Mouse (Mus musculus): ENCODE data around the gene Ywhae. TPM values are rescaled to one million over a fixed set of nuclear protein-coding genes. Genes with fewer than 3 reads are reported as not detected.
"Not testable (repeated sequence)": the region's sequence is repeated elsewhere in the genome, so short reads cannot be mapped to it uniquely, and the experiment has no call there.

Gene Ywhae
- polyA plus RNA-seq, 1 experiment from 2014 or later, result 1,088 TPM

- Histone ChIP-seq H3K4me3 (ENCODE audit: low read length) (no peak overlapping the region), H3K4me2 (replicated peaks; ENCODE audit: low read depth, low read length) (no peak overlapping the region), H3K27me3 (ENCODE audit: control insufficient read depth, insufficient read depth, low read length) (no peaks in the 10 kb centered on the region), H3K4me1 (ENCODE audit: control insufficient read depth, insufficient read depth, low read length) (no peaks in the 10 kb centered on the region), H3K9me3 (ENCODE audit: control insufficient read depth, low read length) (no peaks in the 10 kb centered on the region), H3K9ac (ENCODE audit: low read depth, low read length) (no peak overlapping the region), H3K27ac (ENCODE audit: low read depth, low read length) (no peak overlapping the region), H3K36me3 (ENCODE audit: control insufficient read depth, insufficient read depth, low read length) (peaks cover 77% of the 10 kb centered on the region)
- ATAC-seq (ENCODE audit: low FRiP score, low TSS enrichment), result no peak
- WGBS, result 97% methylated on average over 5 of the region's 5 CpGs
Observed at GRCm38 (mm10) chr11:75700557-75700956, 32.1 kb upstream of the Ywhae start.

DNA sequence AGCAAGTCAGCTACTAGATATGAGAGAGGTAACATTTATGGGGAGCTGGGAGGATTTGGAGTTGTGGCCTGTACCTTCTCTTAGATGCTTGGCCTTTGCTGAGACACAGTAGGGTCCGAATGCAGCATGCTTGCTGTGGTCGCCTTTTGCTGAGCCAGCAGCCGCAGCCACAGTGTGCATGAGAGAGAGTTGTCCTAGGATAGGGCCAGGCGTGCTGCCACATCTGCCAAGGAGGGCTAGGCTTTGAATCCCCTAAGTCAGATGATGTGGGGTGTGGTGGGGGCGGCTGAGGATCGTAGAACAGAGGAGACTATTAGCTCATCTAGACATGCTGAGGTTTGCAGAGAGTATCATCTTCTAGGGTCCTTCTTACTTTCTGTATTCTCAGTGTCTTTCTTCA is 29.9 kb upstream of the Ywhae start:
- H3K9me3 ChIP-seq (ENCODE audit: control insufficient read depth, low read length), result no peaks in the 10 kb centered on the region
- no peak overlapping the region for H3K4me2 ChIP-seq (replicated peaks; ENCODE audit: low read depth, low read length)
- no peaks in the 10 kb centered on the region for H3K27me3 ChIP-seq (ENCODE audit: control insufficient read depth, insufficient read depth, low read length)
- H3K4me3 ChIP-seq (ENCODE audit: low read length), result no peak overlapping the region
- H3K4me1 ChIP-seq (ENCODE audit: control insufficient read depth, insufficient read depth, low read length), result no peaks in the 10 kb centered on the region
- no peak overlapping the region for H3K27ac ChIP-seq (ENCODE audit: low read depth, low read length)
- 87% methylated on average over 6 of the region's 6 CpGs for WGBS
- peaks cover 75% of the 10 kb centered on the region for H3K36me3 ChIP-seq (ENCODE audit: control insufficient read depth, insufficient read depth, low read length)
- ATAC-seq (ENCODE audit: low FRiP score, low TSS enrichment), result no peak
- H3K9ac ChIP-seq (ENCODE audit: low read depth, low read length), result no peak overlapping the region

GRCm38 (mm10) chr11:75703748-75704147 is 28.9 kb upstream of the Ywhae start:
- Histone ChIP-seq H3K36me3 (ENCODE audit: control insufficient read depth, insufficient read depth, low read length) (peaks cover 67% of the 10 kb centered on the region), H3K9ac (ENCODE audit: low read depth, low read length) (no peak overlapping the region), H3K4me1 (ENCODE audit: control insufficient read depth, insufficient read depth, low read length) (no peaks in the 10 kb centered on the region), H3K4me3 (ENCODE audit: low read length) (no peak overlapping the region), H3K27ac (ENCODE audit: low read depth, low read length) (no peak overlapping the region), H3K27me3 (ENCODE audit: control insufficient read depth, insufficient read depth, low read length) (no peaks in the 10 kb centered on the region), H3K4me2 (replicated peaks; ENCODE audit: low read depth, low read length) (no peak overlapping the region), H3K9me3 (ENCODE audit: control insufficient read depth, low read length) (no peaks in the 10 kb centered on the region)
- ATAC-seq (ENCODE audit: low FRiP score, low TSS enrichment), result no peak
- WGBS, result 79% methylated on average over 2 of the region's 2 CpGs

DNA sequence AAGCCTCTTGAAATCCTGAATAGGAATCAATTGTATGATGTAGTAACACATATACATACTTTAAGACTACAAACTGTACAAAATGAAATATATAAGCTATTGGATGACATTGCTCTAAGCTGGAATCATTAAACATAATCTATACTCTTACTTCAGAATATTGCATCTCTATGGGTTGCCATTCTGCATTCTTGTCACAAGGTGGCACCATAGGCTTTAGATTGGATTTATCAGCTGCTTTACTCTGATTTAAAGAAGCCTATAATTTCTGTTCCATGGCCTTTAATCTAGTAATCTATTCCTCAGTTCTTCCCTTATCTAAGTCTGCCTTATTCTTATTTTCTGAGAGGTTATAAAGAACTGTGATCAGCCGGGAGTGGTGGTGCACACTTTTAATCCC is 18.7 kb upstream of the Ywhae start:
- WGBS, result 94% methylated on average over 1 of the region's 1 CpGs
- no peaks in the 10 kb centered on the region for H3K36me3 ChIP-seq (ENCODE audit: control insufficient read depth, insufficient read depth, low read length)
- ATAC-seq (ENCODE audit: low FRiP score, low TSS enrichment), result no peak

GRCm38 (mm10) chr11:75715556-75715955 is 17.1 kb upstream of the Ywhae start:
- WGBS, result 27% methylated on average over 12 of the region's 12 CpGs
- Histone ChIP-seq H3K9ac (ENCODE audit: low read depth, low read length) (no peak overlapping the region), H3K36me3 (ENCODE audit: control insufficient read depth, insufficient read depth, low read length) (no peaks in the 10 kb centered on the region), H3K9me3 (ENCODE audit: control insufficient read depth, low read length) (no peaks in the 10 kb centered on the region), H3K27me3 (ENCODE audit: control insufficient read depth, insufficient read depth, low read length) (no peaks in the 10 kb centered on the region), H3K27ac (ENCODE audit: low read depth, low read length) (no peak overlapping the region), H3K4me3 (ENCODE audit: low read length) (no peak overlapping the region), H3K4me2 (replicated peaks; ENCODE audit: low read depth, low read length) (no peak overlapping the region), H3K4me1 (ENCODE audit: control insufficient read depth, insufficient read depth, low read length) (no peaks in the 10 kb centered on the region)
- no peak for ATAC-seq (ENCODE audit: low FRiP score, low TSS enrichment)

More for the DNA sequence above, 18.7 kb upstream of the Ywhae start:
- Histone ChIP-seq H3K9me3 (ENCODE audit: control insufficient read depth, low read length) (no peaks in the 10 kb centered on the region), H3K4me1 (ENCODE audit: control insufficient read depth, insufficient read depth, low read length) (no peaks in the 10 kb centered on the region), H3K4me2 (replicated peaks; ENCODE audit: low read depth, low read length) (no peak overlapping the region), H3K4me3 (ENCODE audit: low read length) (no peak overlapping the region), H3K27me3 (ENCODE audit: control insufficient read depth, insufficient read depth, low read length) (no peaks in the 10 kb centered on the region), H3K27ac (ENCODE audit: low read depth, low read length) (no peak overlapping the region), H3K9ac (ENCODE audit: low read depth, low read length) (no peak overlapping the region)

GRCm38 (mm10) chr11:75716661-75717325 is 15.9 kb upstream of the Ywhae start:
- no peak overlapping the region for H3K27ac ChIP-seq (ENCODE audit: low read depth, low read length)
- WGBS, result 83% methylated on average over 8 of the region's 8 CpGs
- H3K4me2 ChIP-seq (replicated peaks; ENCODE audit: low read depth, low read length), result no peak overlapping the region
- no peak overlapping the region for H3K9ac ChIP-seq (ENCODE audit: low read depth, low read length)
- no peaks in the 10 kb centered on the region for H3K9me3 ChIP-seq (ENCODE audit: control insufficient read depth, low read length)
- no peaks in the 10 kb centered on the region for H3K27me3 ChIP-seq (ENCODE audit: control insufficient read depth, insufficient read depth, low read length)
- H3K4me1 ChIP-seq (ENCODE audit: control insufficient read depth, insufficient read depth, low read length), result no peaks in the 10 kb centered on the region
- H3K36me3 ChIP-seq (ENCODE audit: control insufficient read depth, insufficient read depth, low read length), result no peaks in the 10 kb centered on the region
- H3K4me3 ChIP-seq (ENCODE audit: low read length), result no peak overlapping the region
- no peak for ATAC-seq (ENCODE audit: low FRiP score, low TSS enrichment)

GRCm38 (mm10) chr11:75722339-75722738 is 10.3 kb upstream of the Ywhae start:
- 61% methylated on average over 4 of the region's 4 CpGs for WGBS
- Histone ChIP-seq H3K4me1 (ENCODE audit: control insufficient read depth, insufficient read depth, low read length) (no peaks in the 10 kb centered on the region), H3K36me3 (ENCODE audit: control insufficient read depth, insufficient read depth, low read length) (no peaks in the 10 kb centered on the region), H3K9ac (ENCODE audit: low read depth, low read length) (no peak overlapping the region), H3K4me3 (ENCODE audit: low read length) (no peak overlapping the region), H3K4me2 (replicated peaks; ENCODE audit: low read depth, low read length) (no peak overlapping the region), H3K9me3 (ENCODE audit: control insufficient read depth, low read length) (no peaks in the 10 kb centered on the region), H3K27me3 (ENCODE audit: control insufficient read depth, insufficient read depth, low read length) (no peaks in the 10 kb centered on the region), H3K27ac (ENCODE audit: low read depth, low read length) (no peak overlapping the region)
- ATAC-seq (ENCODE audit: low FRiP score, low TSS enrichment), result no peak

DNA sequence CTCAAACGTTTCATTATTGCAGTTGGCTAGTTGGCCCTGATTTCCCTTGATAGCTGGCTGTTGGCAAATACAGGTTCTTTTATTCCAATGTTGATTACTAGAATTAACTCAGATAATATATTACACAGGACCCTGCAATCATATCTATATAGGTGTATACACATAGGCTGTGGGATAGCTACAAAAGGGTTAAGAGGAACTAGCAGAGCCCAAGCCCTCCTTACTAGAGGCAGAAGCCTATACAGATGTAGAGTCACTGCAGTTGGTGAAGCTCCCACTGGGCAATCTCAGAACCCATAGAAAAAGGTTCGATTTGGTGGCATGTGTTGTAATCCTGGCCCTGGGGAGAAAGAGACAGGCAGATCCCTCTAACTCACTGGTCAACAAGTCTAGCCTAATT is 5.5 kb upstream of the Ywhae start:
- Histone ChIP-seq H3K4me2 (replicated peaks; ENCODE audit: low read depth, low read length) (no peak overlapping the region), H3K4me3 (ENCODE audit: low read length) (no peak overlapping the region), H3K27me3 (ENCODE audit: control insufficient read depth, insufficient read depth, low read length) (no peaks in the 10 kb centered on the region), H3K27ac (ENCODE audit: low read depth, low read length) (no peak overlapping the region), H3K9ac (ENCODE audit: low read depth, low read length) (no peak overlapping the region), H3K9me3 (ENCODE audit: control insufficient read depth, low read length) (no peaks in the 10 kb centered on the region), H3K36me3 (ENCODE audit: control insufficient read depth, insufficient read depth, low read length) (no peaks in the 10 kb centered on the region), H3K4me1 (ENCODE audit: control insufficient read depth, insufficient read depth, low read length) (peaks cover 3% of the 10 kb centered on the region)
- 76% methylated on average over 2 of the region's 2 CpGs for WGBS
- ATAC-seq (ENCODE audit: low FRiP score, low TSS enrichment), result no peak

DNA sequence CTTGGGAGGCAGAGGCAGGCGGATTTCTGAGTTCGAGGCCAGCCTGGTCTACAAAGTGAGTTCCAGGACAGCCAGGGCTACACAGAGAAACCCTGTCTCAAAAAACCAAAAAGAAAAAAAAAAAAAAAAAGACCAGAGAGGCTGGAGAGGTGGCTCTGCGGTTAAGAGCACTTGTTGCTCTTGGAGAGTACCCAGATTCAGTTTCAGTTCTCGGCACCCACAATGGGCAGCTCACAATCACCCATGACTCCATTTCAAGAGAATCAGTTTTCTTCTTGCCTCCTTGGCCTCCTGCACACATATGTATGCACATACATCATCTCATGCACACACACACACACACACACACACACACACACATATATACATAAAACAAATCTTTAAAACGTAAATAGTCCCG is 5.0 kb upstream of the Ywhae start:
- not testable (repeated sequence) for H3K4me3 ChIP-seq (ENCODE audit: low read length); H3K27me3 ChIP-seq (ENCODE audit: control insufficient read depth, insufficient read depth, low read length); H3K4me2 ChIP-seq (replicated peaks; ENCODE audit: low read depth, low read length); H3K27ac ChIP-seq (ENCODE audit: low read depth, low read length); H3K9me3 ChIP-seq (ENCODE audit: control insufficient read depth, low read length); H3K4me1 ChIP-seq (ENCODE audit: control insufficient read depth, insufficient read depth, low read length); ATAC-seq (ENCODE audit: low FRiP score, low TSS enrichment); H3K9ac ChIP-seq (ENCODE audit: low read depth, low read length); H3K36me3 ChIP-seq (ENCODE audit: control insufficient read depth, insufficient read depth, low read length)
- 93% methylated on average over 6 of the region's 6 CpGs for WGBS
